Comparison of ENCODE assay signal across 25 mouse cellular contexts in genomic region chr6:106283815-106284214, GRCm38 (mm10).
"Had no signal": no experiment of that assay in that cellular context is flagged by ENCODE, and none has a peak within 500 bp of the region (broad histone marks: within the 10 kb centered on the region; RNA-seq: fewer than 3 reads in every experiment).

No protein-coding gene starts in this region.

- ATAC-seq: hindbrain, embryonic 16.5 days; inflammation-experienced regulatory T-cells, adult 6 months; liver, embryonic 12.5 days had no signal

- H3K9ac ChIP-seq: heart, embryonic 12.5 days; hindbrain, embryonic 12.5 days; hindbrain, embryonic 14.5 days; limb, embryonic 12.5 days; liver, embryonic 12.5 days; liver, embryonic 14.5 days had no signal

- H3K4me2 ChIP-seq: heart, embryonic 12.5 days; hindbrain, embryonic 12.5 days; hindbrain, embryonic 14.5 days; limb, embryonic 12.5 days; liver, embryonic 12.5 days had no signal

- H3K9me3 ChIP-seq: heart, embryonic 10.5 days; heart, embryonic 12.5 days; hindbrain, embryonic 10.5 days; hindbrain, embryonic 12.5 days; limb, embryonic 10.5 days; limb, embryonic 12.5 days; liver, embryonic 12.5 days had no signal

- DNase-seq: gastrocnemius, adult 2 months; gastrocnemius, postnatal 10 days; gastrocnemius, postnatal 25 days; heart, adult 18-20 months; heart, postnatal 10 days; heart, postnatal 4 days; kidney, adult 18-20 months; kidney, adult 8-10 months; kidney, postnatal 10 days; kidney, postnatal 25 days; kidney, postnatal 4 days; liver had no signal

- H3K27me3 ChIP-seq: heart, embryonic 12.5 days; hindbrain, embryonic 12.5 days; limb, embryonic 12.5 days; liver, embryonic 12.5 days had no signal

- H3K27ac ChIP-seq: gastrocnemius, adult 2 months; heart, embryonic 10.5 days; hindbrain, embryonic 10.5 days; hindbrain, embryonic 12.5 days; hindbrain, embryonic 14.5 days; layer of hippocampus, adult 2 months; left cerebral cortex, adult 2 months; limb, embryonic 10.5 days; limb, embryonic 12.5 days; liver, embryonic 12.5 days; liver, embryonic 14.5 days had no signal

- H3K36me3 ChIP-seq: heart, embryonic 10.5 days; heart, embryonic 12.5 days; hindbrain, embryonic 10.5 days; hindbrain, embryonic 12.5 days; limb, embryonic 10.5 days; limb, embryonic 12.5 days; liver, embryonic 12.5 days had no signal

- H3K4me1 ChIP-seq: heart, embryonic 10.5 days; heart, embryonic 12.5 days; hindbrain, embryonic 10.5 days; hindbrain, embryonic 12.5 days; limb, embryonic 10.5 days; limb, embryonic 12.5 days; liver, embryonic 12.5 days had no signal

- H3K4me3 ChIP-seq: gastrocnemius, adult 2 months; heart, embryonic 10.5 days; heart, embryonic 12.5 days; hindbrain, embryonic 10.5 days; hindbrain, embryonic 12.5 days; layer of hippocampus, adult 2 months; left cerebral cortex, adult 2 months; limb, embryonic 10.5 days; limb, embryonic 12.5 days; liver, embryonic 12.5 days had no signal
